Mouse (Mus musculus) olfactory bulb, adult 2 months (tissue): ENCODE measurements at regions not wholly inside any gene's neighbourhood (a gene's known extent, or its start where the extent isn't known, plus 50 kb on each side); places are given as distances from the start of the nearest gene placed in this dataset.

Experiments
- CTCF ChIP-seq: fragments of 200-500 bp; IDR thresholded peaks from 2 replicates; pipeline ENCODE4 v1.5.1; 2012; ENCODE audit warnings: low read depth, mild to moderate bottlenecking, low read length, moderate library complexity; ENCODE audit not compliant: insufficient read depth
- POLR2A ChIP-seq: fragments of 200-500 bp; IDR thresholded peaks from 2 replicates; pipeline ENCODE4 v1.6.1; 2012; ENCODE audit warnings: mild to moderate bottlenecking, low read depth, low read length, moderate library complexity; ENCODE audit not compliant: insufficient read depth

- no peak for TF ChIP-seq CTCF
- no peak for TF ChIP-seq POLR2A
Measured at GRCm38 (mm10) chr3:15219275-15219674, 112.8 kb downstream of the Gm9733 start.
